Mouse (Mus musculus) E14TG2a.4 (cell line): ENCODE results near the gene Nusap1.

Experiments used
- CTCF ChIP-seq: conservative IDR thresholded peaks from 2 replicates; pipeline ENCODE4 v1.5.1; 2014; ENCODE audit warnings: low read length
- NANOG ChIP-seq: IDR thresholded peaks from 2 replicates; pipeline ENCODE4 v1.6.1; 2014; ENCODE audit warnings: borderline replicate concordance, low read length, mixed read lengths
- POU5F1 ChIP-seq: IDR thresholded peaks from 2 replicates; pipeline ENCODE4 v1.6.1; 2014; ENCODE audit warnings: low read length, borderline replicate concordance

- TF ChIP-seq CTCF (peak; percentile 41), POU5F1 (no peak), NANOG (no peak)
Observed at GRCm38 (mm10) chr2:119669010-119669409, 50.9 kb downstream of the Nusap1 start.
